Mouse (Mus musculus) liver, postnatal 0 days (tissue): ENCODE measurements around the gene Ccl7. TPM values are rescaled to one million over a fixed set of nuclear protein-coding genes. Genes with fewer than 3 reads are reported as not detected.

Source experiments
- ATAC-seq: fragments of 200-750 bp; cut with Nextera tagmentation; 2 replicates; pipeline ENCODE4 v1.8.0; 2017; ENCODE audit warnings: mild to moderate bottlenecking, moderate library complexity
- DNase-seq: peaks from one replicate; pipeline ENCODE4 v3.0.0-alpha.2; 2016
- H3K27ac ChIP-seq: fragments of 300-500 bp; sonication (generic); 2 replicates; pipeline ENCODE4 v1.5.1; 2014; ENCODE audit warnings: antibody characterized with exemption, moderate library complexity, mild to moderate bottlenecking, low read depth
- H3K27me3 ChIP-seq: fragments of 300-500 bp; sonication (generic); 2 replicates; pipeline ENCODE4 v1.6.1; 2014; ENCODE audit warnings: low read length, control low read depth, mixed read lengths; ENCODE audit not compliant: insufficient read depth
- H3K36me3 ChIP-seq: fragments of 300-500 bp; sonication (generic); replicated peaks from 2 replicates; pipeline ENCODE4 v1.6.1; 2014; ENCODE audit warnings: mild to moderate bottlenecking, control low read depth, low read length, moderate library complexity, mixed read lengths; ENCODE audit not compliant: insufficient read depth
- H3K4me1 ChIP-seq: fragments of 300-500 bp; sonication (generic); 2 replicates; pipeline ENCODE4 v1.6.1; 2014; ENCODE audit warnings: antibody characterized with exemption, mild to moderate bottlenecking, control low read depth; ENCODE audit not compliant: insufficient read depth
- H3K4me2 ChIP-seq: fragments of 300-500 bp; sonication (generic); 2 replicates; pipeline ENCODE4 v1.6.1; 2014; ENCODE audit warnings: low read depth, mild to moderate bottlenecking, low read length, moderate library complexity, mixed read lengths
- H3K4me3 ChIP-seq: fragments of 300-500 bp; sonication (generic); 2 replicates; pipeline ENCODE4 v1.5.1; 2014; ENCODE audit warnings: low read depth, low read length
- H3K9ac ChIP-seq: fragments of 300-500 bp; sonication (generic); replicated peaks from 2 replicates; pipeline ENCODE4 v1.6.1; 2014; ENCODE audit warnings: mild to moderate bottlenecking, moderate library complexity
- H3K9me3 ChIP-seq: fragments of 300-500 bp; sonication (generic); 2 replicates; pipeline ENCODE4 v1.6.1; 2016; ENCODE audit warnings: mild to moderate bottlenecking, control low read depth, low read length, mixed read lengths
- CTCF ChIP-seq: sonication (generic); IDR thresholded peaks from 2 replicates; pipeline ENCODE4 v1.5.1; 2016; ENCODE audit warnings: antibody characterized with exemption, low read depth
- EP300 ChIP-seq: IDR thresholded peaks from 2 replicates; pipeline ENCODE4 v1.6.1; 2016; ENCODE audit warnings: antibody characterized with exemption, low read depth, mild to moderate bottlenecking
- WGBS: fragments of 180-500 bp; shearing (Covaris S2); extraction: QIAGEN DNeasy Blood & Tissue Kit; methylation state at CpG from one replicate; pipeline ENCODE4 v1.1.7; 2014; ENCODE audit not compliant: insufficient replicate concordance; 5-methylcytosine and 5-hydroxymethylcytosine counted together
- polyA plus RNA-seq: library from polyadenylated mRNA; unstranded; fragments of >200 nt; fragmentation: Nextera tagmentation; extraction: Ambion mirVana; gene quantifications from 2 replicates; pipeline ENCODE4 v1.2.1, GENCODE M21; 2015

Gene Ccl7
- polyA plus RNA-seq, 1 experiment from 2014 or later = 0.51 TPM

DNA sequence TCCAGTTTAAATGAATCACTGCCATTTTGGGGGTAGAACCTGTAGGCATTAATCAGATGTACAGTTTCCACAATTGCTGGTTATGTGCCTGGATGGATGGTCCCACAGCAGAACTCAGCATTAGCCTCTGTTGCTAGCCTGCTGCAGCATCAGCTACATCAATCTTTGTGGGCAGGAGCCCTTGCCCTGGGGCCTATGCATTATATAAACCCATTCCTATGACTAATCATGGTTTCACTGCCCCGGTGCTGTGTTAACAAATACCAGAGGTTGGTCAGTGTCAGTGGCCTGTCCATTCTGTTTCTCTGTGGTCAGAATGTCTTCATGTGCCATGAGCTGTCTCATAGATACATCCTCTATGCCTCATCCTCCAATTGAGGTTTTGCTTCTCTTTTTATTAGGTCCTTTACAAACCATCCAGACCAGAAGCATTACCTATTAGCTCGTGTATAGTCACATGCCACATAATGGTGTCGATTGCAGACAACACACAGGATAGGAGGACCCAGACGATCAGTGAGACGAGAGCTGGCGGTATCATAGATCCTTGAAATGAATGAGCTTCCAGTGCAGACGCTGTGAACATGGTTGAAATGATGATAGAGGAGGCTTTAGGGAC lies 21.6 kb downstream of the Ccl7 start:
- WGBS = 77% methylated on average over 7 of the region's 7 CpGs
- Histone ChIP-seq H3K36me3 (no peaks in the 10 kb centered on the region), H3K9me3 (no peaks in the 10 kb centered on the region)

DNA sequence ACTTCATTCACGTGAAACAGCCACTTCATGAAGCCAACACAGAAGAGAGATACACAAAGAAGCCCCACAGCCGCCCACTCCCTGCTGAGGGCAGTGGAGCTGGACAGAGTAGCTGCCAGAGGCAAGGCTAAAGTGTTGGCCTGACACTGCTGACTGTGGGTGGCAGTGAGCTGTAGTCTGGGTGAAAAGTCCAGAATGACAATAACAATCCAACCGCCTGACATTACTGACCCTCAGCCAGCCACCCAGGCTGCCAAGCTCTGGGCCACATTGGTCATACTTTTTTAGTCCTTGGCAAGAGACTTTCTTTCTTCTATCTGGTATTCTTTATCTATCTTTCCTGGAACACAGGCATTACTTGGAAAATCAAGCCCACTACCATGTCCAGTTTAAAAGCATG lies 25.6 kb downstream of the Ccl7 start:
- TF ChIP-seq EP300 (no peak), CTCF (no peak)
- no peak overlapping the region for H3K4me2 ChIP-seq
- 61% methylated on average over 3 of the region's 3 CpGs for WGBS
- no peaks in the 10 kb centered on the region for H3K4me1 ChIP-seq
- ATAC-seq (no peak), DNase-seq (no peak)
- no peak overlapping the region for H3K9ac ChIP-seq
- H3K4me3 ChIP-seq = no peak overlapping the region
- H3K27me3 ChIP-seq = no peaks in the 10 kb centered on the region
- H3K36me3 ChIP-seq = no peaks in the 10 kb centered on the region
- H3K9me3 ChIP-seq = no peaks in the 10 kb centered on the region
- H3K27ac ChIP-seq = no peak overlapping the region

More for the DNA sequence above, 21.6 kb downstream of the Ccl7 start:
- no peak overlapping the region for H3K9ac ChIP-seq
- TF ChIP-seq EP300 = no peak
- no peak for TF ChIP-seq CTCF
- H3K4me2 ChIP-seq = no peak overlapping the region
- no peak for ATAC-seq
- no peaks in the 10 kb centered on the region for H3K4me1 ChIP-seq
- H3K4me3 ChIP-seq = no peak overlapping the region
- no peak overlapping the region for H3K27ac ChIP-seq
- H3K27me3 ChIP-seq = no peaks in the 10 kb centered on the region
- DNase-seq = no peak

DNA sequence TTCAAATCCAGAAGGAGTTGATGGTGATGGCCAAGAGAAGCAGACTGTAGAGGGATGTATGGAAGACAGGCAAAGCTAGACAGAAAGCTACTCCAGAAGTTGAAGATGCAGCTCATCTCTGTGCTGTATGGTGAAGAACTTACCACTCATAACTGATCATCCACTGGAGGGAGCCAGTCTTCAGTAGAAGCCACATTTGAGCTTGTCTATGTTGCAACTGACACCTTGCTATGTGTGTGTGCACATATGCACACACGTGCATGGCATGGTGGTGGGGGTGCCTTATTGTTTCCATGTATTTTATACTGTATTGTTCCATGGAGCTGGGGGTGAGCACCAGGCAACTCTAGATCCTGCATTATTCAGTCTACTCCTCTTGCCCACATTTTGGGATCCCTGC lies 26.9 kb downstream of the Ccl7 start:
- Histone ChIP-seq H3K4me1 (no peaks in the 10 kb centered on the region), H3K36me3 (no peaks in the 10 kb centered on the region), H3K4me3 (no peak overlapping the region), H3K27ac (no peak overlapping the region), H3K9ac (no peak overlapping the region), H3K9me3 (no peaks in the 10 kb centered on the region), H3K27me3 (no peaks in the 10 kb centered on the region), H3K4me2 (no peak overlapping the region)
- DNase-seq = no peak
- ATAC-seq = no peak
- 44% methylated on average over 1 of the region's 1 CpGs for WGBS
- TF ChIP-seq CTCF (peak; percentile 37; the same call in 1 of the 2 replicates), EP300 (no peak)

DNA sequence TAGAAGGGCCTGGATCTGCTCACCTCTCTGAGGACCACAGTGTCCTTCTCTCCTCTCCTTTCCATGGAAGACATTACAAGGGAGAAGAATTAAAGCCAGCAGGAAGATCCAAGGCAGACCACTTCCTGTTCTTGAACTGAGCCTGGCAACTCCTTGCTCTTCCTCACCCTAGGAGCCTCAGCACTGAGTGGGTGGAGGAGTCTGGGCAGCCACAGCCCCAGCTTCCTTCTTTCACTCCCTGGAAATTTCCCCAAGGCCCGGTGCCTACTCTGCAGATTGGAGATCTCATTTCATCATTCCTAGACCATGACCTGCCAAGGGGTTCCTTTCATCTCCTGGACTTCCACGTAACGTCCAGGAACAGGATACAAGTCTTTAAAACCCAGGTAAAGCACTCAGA lies 27.5 kb downstream of the Ccl7 start:
- no peak for DNase-seq
- no peaks in the 10 kb centered on the region for H3K9me3 ChIP-seq
- TF ChIP-seq CTCF (no peak), EP300 (no peak)
- no peak overlapping the region for H3K27ac ChIP-seq
- 61% methylated on average over 3 of the region's 3 CpGs for WGBS
- H3K4me3 ChIP-seq = no peak overlapping the region
- no peaks in the 10 kb centered on the region for H3K36me3 ChIP-seq
- no peaks in the 10 kb centered on the region for H3K27me3 ChIP-seq
- no peak overlapping the region for H3K4me2 ChIP-seq
- ATAC-seq = no peak
- no peaks in the 10 kb centered on the region for H3K4me1 ChIP-seq
- no peak overlapping the region for H3K9ac ChIP-seq

DNA sequence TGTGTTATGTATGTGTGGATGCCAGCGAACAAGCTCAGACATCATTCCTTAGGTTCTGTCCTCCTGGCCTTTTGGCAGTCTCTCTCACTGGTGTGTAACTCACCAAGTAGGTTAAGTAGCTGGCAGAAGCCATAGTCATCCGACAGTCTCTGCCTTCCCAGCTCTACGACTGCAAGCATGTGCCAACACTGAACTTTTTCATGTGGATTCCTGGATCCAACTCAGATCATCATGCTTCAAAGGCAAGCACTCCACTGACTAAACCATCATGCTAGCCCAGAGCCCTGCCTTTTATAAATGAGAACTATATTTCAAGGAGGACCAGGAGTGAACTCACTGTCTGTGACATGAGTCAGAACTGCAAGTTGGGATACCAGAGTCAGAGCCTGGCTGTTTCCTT lies 28.2 kb downstream of the Ccl7 start:
- WGBS = 83% methylated on average over 3 of the region's 3 CpGs
- Histone ChIP-seq H3K4me2 (no peak overlapping the region), H3K4me1 (no peaks in the 10 kb centered on the region), H3K27ac (no peak overlapping the region), H3K36me3 (no peaks in the 10 kb centered on the region), H3K4me3 (no peak overlapping the region), H3K9me3 (no peaks in the 10 kb centered on the region), H3K27me3 (no peaks in the 10 kb centered on the region), H3K9ac (no peak overlapping the region)
- ATAC-seq = no peak
- DNase-seq = no peak
- TF ChIP-seq CTCF (no peak), EP300 (no peak)

DNA sequence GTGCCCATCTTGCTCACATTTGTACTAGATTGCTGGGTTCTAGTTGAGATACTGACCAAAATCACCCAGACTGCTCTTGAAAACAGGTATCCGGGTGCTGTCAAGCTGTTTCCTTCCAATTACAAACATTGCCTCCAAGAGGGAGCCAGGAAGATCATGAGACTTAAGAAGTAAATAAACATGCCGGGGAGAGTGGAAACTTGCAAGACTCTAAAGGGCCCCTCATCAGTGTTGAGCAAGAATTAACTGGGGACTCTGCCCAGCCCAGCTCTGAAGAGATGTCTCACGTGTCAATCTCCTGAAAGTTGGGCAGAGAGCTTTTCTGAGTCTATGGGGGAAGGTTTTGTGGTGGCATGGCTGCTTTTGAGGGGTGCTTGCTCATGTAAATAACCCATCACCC lies 31.5 kb downstream of the Ccl7 start:
- no peak overlapping the region for H3K4me2 ChIP-seq
- no peak overlapping the region for H3K27ac ChIP-seq
- no peaks in the 10 kb centered on the region for H3K27me3 ChIP-seq
- WGBS = 42% methylated on average over 3 of the region's 3 CpGs
- H3K4me3 ChIP-seq = no peak overlapping the region
- no peak for ATAC-seq
- H3K9ac ChIP-seq = no peak overlapping the region
- no peaks in the 10 kb centered on the region for H3K4me1 ChIP-seq
- no peak for DNase-seq
- no peaks in the 10 kb centered on the region for H3K36me3 ChIP-seq
- H3K9me3 ChIP-seq = no peaks in the 10 kb centered on the region
- no peak for TF ChIP-seq EP300
- TF ChIP-seq CTCF = no peak
